Mouse (Mus musculus): ENCODE measurements around the gene Ppme1. TPM values are rescaled to one million over a fixed set of nuclear protein-coding genes. Genes with fewer than 3 reads are reported as not detected.

The Ppme1 gene
- polyA plus RNA-seq, 1 experiment from 2014 or later: 68.3 TPM

DNA sequence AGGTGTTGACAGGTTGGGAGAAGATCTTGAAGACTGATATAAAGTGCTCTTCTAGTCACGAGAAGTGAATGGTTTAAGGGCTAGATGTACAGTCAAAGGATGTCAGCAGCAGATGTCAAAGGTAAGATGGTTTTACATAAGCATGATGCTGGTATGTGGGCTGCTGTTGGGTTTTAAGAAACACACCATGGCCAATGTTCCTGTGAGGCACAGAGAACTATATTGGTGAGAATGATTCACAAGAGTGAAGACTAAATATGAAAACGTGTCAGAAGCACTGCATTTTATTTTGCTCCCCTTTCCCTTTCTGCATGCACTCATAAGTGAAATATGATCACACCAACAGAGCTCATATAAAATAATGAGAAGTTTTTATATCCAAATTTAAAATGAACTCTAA lies 8.9 kb downstream of the Ppme1 start:
- ATAC-seq (ENCODE audit: insufficient read depth) (no peak), DNase-seq (no peak)
- 86% methylated on average over 2 of the region's 2 CpGs for WGBS
- Histone ChIP-seq H3K4me2 (no peak overlapping the region), H3K9me3 (ENCODE audit: low read depth, low read length) (no peaks in the 10 kb centered on the region), H3K36me3 (ENCODE audit: insufficient read depth) (no peaks in the 10 kb centered on the region), H3K27me3 (ENCODE audit: insufficient read depth, low read length) (no peaks in the 10 kb centered on the region), H3K9ac (no peak overlapping the region), H3K27ac (ENCODE audit: low read depth) (no peak overlapping the region), H3K4me1 (ENCODE audit: insufficient read depth) (no peaks in the 10 kb centered on the region), H3K4me3 (ENCODE audit: low read depth, low read length) (no peak overlapping the region)
- no peak for TF ChIP-seq CTCF (IDR thresholded peaks at IDR 0.05; ENCODE audit: low read depth)

DNA sequence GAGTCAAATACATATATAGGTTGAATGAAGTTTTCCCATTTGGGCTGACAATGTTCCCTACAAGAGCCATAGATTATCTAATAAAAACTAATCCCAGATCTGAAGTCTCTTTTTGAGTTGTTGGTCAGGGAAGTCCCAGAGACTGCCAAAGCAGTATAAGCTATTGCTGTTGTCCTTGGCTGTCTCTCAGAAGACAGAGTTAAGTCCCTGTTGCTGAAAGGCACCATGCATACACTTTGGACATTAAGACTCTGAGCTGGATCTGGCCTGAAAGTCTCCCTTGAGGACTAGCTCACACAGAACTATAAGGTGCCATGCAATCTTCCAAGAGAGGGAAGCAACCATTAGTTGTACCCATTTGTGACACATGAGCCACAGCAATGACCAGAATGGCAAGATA lies 14.3 kb downstream of the Ppme1 start:
- Histone ChIP-seq H3K9me3 (ENCODE audit: low read depth, low read length) (no peaks in the 10 kb centered on the region), H3K36me3 (ENCODE audit: insufficient read depth) (0 out of 2 replicates have a peak, but pooled peaks cover 7% of the 10 kb centered on the region), H3K4me3 (ENCODE audit: low read depth, low read length) (no peak overlapping the region), H3K9ac (no peak overlapping the region), H3K27me3 (ENCODE audit: insufficient read depth, low read length) (no peaks in the 10 kb centered on the region), H3K27ac (ENCODE audit: low read depth) (no peak overlapping the region), H3K4me2 (no peak overlapping the region), H3K4me1 (ENCODE audit: insufficient read depth) (no peaks in the 10 kb centered on the region)
- no peak for ATAC-seq (ENCODE audit: insufficient read depth)
- no peak for DNase-seq
- no peak for TF ChIP-seq CTCF (IDR thresholded peaks at IDR 0.05; ENCODE audit: low read depth)

DNA sequence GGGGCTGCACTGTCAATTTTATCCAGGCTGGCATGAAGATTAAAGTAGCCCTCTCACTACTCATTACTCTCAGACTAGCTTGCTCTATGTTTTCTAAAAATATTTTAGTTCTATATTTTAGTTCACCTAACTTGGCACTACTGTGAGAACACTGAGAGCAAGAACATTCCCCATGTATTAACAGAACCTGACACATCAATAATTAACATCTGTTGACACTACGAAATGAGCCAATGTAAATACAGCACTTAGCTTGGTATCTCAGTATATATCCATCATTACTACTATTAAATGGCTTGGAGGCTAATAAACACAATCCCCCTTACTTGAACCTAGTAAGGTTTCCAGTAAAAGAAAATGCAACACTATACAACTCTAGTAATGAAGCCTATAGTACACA lies 15.3 kb downstream of the Ppme1 start:
- 0 out of 2 replicates have a peak, but pooled peaks cover 7% of the 10 kb centered on the region for H3K36me3 ChIP-seq (ENCODE audit: insufficient read depth)
- TF ChIP-seq CTCF (IDR thresholded peaks at IDR 0.05; ENCODE audit: low read depth): no peak
- H3K4me3 ChIP-seq (ENCODE audit: low read depth, low read length): no peak overlapping the region
- no peak overlapping the region for H3K27ac ChIP-seq (ENCODE audit: low read depth)
- no peaks in the 10 kb centered on the region for H3K4me1 ChIP-seq (ENCODE audit: insufficient read depth)
- H3K4me2 ChIP-seq: no peak overlapping the region
- H3K9ac ChIP-seq: no peak overlapping the region
- WGBS: 80% methylated on average over 1 of the region's 1 CpGs
- no peak for ATAC-seq (ENCODE audit: insufficient read depth)
- no peaks in the 10 kb centered on the region for H3K27me3 ChIP-seq (ENCODE audit: insufficient read depth, low read length)
- H3K9me3 ChIP-seq (ENCODE audit: low read depth, low read length): no peaks in the 10 kb centered on the region
- no peak for DNase-seq

DNA sequence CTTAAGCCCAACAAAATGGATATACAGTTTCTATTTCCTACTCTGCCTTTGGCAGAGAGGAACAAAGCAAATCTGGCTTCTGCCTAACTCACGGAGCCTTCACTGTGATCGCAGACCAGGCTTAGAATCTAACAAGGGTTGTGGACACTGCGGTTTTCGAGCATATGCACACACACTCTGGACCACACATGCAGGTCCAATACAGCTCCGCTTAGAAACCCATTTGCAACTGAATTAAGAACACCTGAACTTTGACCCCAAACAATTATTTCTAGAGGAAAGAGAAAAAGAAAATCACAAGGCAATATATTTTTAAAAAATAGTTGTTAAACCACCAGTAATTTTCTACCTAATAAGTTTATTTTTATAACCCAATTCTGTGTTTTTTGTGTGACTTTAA lies 15.8 kb downstream of the Ppme1 start:
- Histone ChIP-seq H3K4me2 (no peak overlapping the region), H3K27ac (ENCODE audit: low read depth) (no peak overlapping the region), H3K4me1 (ENCODE audit: insufficient read depth) (no peaks in the 10 kb centered on the region), H3K9me3 (ENCODE audit: low read depth, low read length) (no peaks in the 10 kb centered on the region), H3K27me3 (ENCODE audit: insufficient read depth, low read length) (no peaks in the 10 kb centered on the region), H3K36me3 (ENCODE audit: insufficient read depth) (peaks cover 10% of the 10 kb centered on the region; the same call in 1 of the 2 replicates), H3K4me3 (ENCODE audit: low read depth, low read length) (no peak overlapping the region), H3K9ac (no peak overlapping the region)
- no peak for DNase-seq
- 71% methylated on average over 5 of the region's 5 CpGs for WGBS
- no peak for ATAC-seq (ENCODE audit: insufficient read depth)
- TF ChIP-seq CTCF (IDR thresholded peaks at IDR 0.05; ENCODE audit: low read depth): no peak

DNA sequence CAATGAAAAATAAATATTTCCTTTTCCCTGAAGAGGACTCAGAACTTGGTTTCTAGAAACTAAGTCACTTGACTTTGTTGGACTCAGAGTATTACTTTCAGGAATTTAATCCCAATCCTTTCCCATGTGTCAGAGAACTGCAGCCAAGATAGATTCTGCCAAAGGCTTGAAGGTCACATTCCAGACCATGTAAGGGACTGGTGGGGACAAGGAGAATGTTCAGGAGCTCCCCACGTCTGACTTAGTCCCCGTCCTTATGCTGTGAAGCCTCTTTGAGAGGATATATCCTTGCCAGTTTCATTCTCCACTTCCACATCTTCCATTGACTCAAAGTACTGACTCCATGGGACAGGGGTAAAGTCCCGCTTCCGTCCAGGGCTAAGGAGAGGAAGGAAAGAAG lies 17.1 kb downstream of the Ppme1 start:
- 80% methylated on average over 4 of the region's 4 CpGs for WGBS

DNA sequence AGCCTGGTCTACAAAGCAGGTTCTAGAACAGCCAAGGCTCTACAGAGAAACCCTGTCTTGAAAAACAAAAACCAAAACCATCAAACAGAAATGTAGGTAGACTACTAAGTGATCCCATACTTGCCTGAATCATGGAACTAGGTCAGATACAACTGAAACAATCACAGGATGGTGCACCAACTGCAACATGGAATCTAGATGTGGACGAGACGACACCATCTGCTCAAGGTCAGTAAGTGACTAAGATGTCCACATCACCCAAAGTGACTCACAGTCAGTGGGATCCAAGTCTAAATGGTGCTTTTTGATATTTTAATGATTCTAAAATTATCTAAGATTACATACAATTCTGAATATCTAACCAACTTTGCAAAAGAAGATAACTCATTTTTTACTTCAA lies 36.2 kb downstream of the Ppme1 start:
- Histone ChIP-seq H3K4me3 (ENCODE audit: low read depth, low read length) (no peak overlapping the region), H3K4me2 (no peak overlapping the region), H3K36me3 (ENCODE audit: insufficient read depth) (peaks cover 72% of the 10 kb centered on the region), H3K27ac (ENCODE audit: low read depth) (no peak overlapping the region), H3K9me3 (ENCODE audit: low read depth, low read length) (no peaks in the 10 kb centered on the region), H3K9ac (no peak overlapping the region), H3K27me3 (ENCODE audit: insufficient read depth, low read length) (no peaks in the 10 kb centered on the region), H3K4me1 (ENCODE audit: insufficient read depth) (no peaks in the 10 kb centered on the region)
- DNase-seq (no peak), ATAC-seq (ENCODE audit: insufficient read depth) (no peak)
- no peak for TF ChIP-seq CTCF (IDR thresholded peaks at IDR 0.05; ENCODE audit: low read depth)
- 95% methylated on average over 2 of the region's 2 CpGs for WGBS

More for the DNA sequence above, 17.1 kb downstream of the Ppme1 start:
- H3K27me3 ChIP-seq (ENCODE audit: insufficient read depth, low read length): no peaks in the 10 kb centered on the region
- no peak overlapping the region for H3K27ac ChIP-seq (ENCODE audit: low read depth)
- H3K36me3 ChIP-seq (ENCODE audit: insufficient read depth): peaks cover 12% of the 10 kb centered on the region; the same call in 1 of the 2 replicates
- no peak overlapping the region for H3K4me3 ChIP-seq (ENCODE audit: low read depth, low read length)
- H3K9ac ChIP-seq: no peak overlapping the region
- TF ChIP-seq CTCF (IDR thresholded peaks at IDR 0.05; ENCODE audit: low read depth): no peak
- DNase-seq (no peak), ATAC-seq (ENCODE audit: insufficient read depth) (no peak)
- H3K9me3 ChIP-seq (ENCODE audit: low read depth, low read length): no peaks in the 10 kb centered on the region
- no peaks in the 10 kb centered on the region for H3K4me1 ChIP-seq (ENCODE audit: insufficient read depth)
- H3K4me2 ChIP-seq: no peak overlapping the region

DNA sequence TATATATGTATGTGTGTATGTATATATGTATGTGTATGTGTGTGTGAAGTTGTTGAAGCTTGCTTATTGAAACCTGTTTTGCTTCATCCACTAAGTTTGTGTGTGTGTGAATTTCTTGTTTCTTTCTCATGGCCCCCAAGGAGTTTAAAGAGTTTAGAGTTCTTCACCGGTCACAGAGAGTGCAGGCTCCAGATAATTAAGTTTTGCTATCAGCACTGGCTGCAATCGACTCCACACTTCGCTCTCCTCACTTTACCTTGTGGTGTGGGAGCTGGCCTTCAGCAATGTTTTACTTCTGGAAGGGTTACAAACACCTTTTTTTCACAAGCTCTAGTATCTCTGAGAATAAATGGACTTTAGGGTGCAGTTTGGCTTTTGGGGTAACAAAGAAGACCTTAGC lies 40.8 kb downstream of the Ppme1 start:
- ATAC-seq (ENCODE audit: insufficient read depth): no peak
- no peak overlapping the region for H3K27ac ChIP-seq (ENCODE audit: low read depth)
- peaks cover 73% of the 10 kb centered on the region for H3K36me3 ChIP-seq (ENCODE audit: insufficient read depth)
- no peaks in the 10 kb centered on the region for H3K9me3 ChIP-seq (ENCODE audit: low read depth, low read length)
- 83% methylated on average over 3 of the region's 3 CpGs for WGBS
- no peak overlapping the region for H3K4me3 ChIP-seq (ENCODE audit: low read depth, low read length)
- H3K4me2 ChIP-seq: no peak overlapping the region
- H3K27me3 ChIP-seq (ENCODE audit: insufficient read depth, low read length): no peaks in the 10 kb centered on the region
- no peak for DNase-seq
- TF ChIP-seq CTCF (IDR thresholded peaks at IDR 0.05; ENCODE audit: low read depth): no peak
- H3K9ac ChIP-seq: no peak overlapping the region
- H3K4me1 ChIP-seq (ENCODE audit: insufficient read depth): no peaks in the 10 kb centered on the region

DNA sequence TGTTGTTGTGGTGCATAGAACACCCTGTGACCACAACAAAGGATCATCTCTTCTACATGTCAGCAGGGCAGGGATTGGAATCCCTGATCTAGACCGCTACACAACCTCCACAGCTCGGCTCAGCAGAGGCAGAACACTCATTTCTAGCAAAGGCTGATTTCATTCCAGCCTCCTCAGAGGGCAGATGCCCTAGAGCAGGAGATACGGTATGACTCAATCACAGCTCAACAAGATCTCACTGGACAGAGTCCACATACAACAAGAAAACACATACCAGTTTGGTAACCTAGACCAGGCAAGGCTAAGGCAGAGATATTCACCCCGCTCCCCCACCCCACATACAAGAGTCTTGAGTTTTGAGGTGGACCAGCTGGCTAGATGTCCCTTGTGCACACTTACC lies 43.5 kb downstream of the Ppme1 start:
- no peaks in the 10 kb centered on the region for H3K27me3 ChIP-seq (ENCODE audit: insufficient read depth, low read length)
- WGBS: 87% methylated on average over 4 of the region's 4 CpGs
- no peaks in the 10 kb centered on the region for H3K9me3 ChIP-seq (ENCODE audit: low read depth, low read length)
- no peak for TF ChIP-seq CTCF (IDR thresholded peaks at IDR 0.05; ENCODE audit: low read depth)
- DNase-seq (no peak), ATAC-seq (ENCODE audit: insufficient read depth) (no peak)
- no peak overlapping the region for H3K4me2 ChIP-seq
- no peak overlapping the region for H3K4me3 ChIP-seq (ENCODE audit: low read depth, low read length)
- H3K36me3 ChIP-seq (ENCODE audit: insufficient read depth): peaks cover 51% of the 10 kb centered on the region
- H3K27ac ChIP-seq (ENCODE audit: low read depth): no peak overlapping the region
- no peak overlapping the region for H3K9ac ChIP-seq
- H3K4me1 ChIP-seq (ENCODE audit: insufficient read depth): no peaks in the 10 kb centered on the region

All from lung, embryonic 14.5 days (tissue).